Mouse (Mus musculus) heart, postnatal 36 days (tissue): Measurements from ENCODE around the gene Gfpt2. TPM values are rescaled to one million over a fixed set of nuclear protein-coding genes. Genes with fewer than 3 reads are reported as not detected.
A peak's percentile ranks its signal among the peaks of the same experiment; 100 is the strongest.

Source experiments
- DNase-seq, 2 experiments: peaks; one replicate each; pipeline ENCODE4 v3.0.0; 2021 to 2022
- intact Hi-C: fragments of 180-260 bp; cut with DNase I; formaldehyde crosslinking; loops from one replicate; pipeline ENCODE4 v1.15.1; 2025
- total RNA-seq, 2 experiments: library from RNA; stranded (reverse); gene quantifications; 2 replicates each; pipeline ENCODE4 v1.2.3; 2021

The Gfpt2 gene
- total RNA-seq, 2 experiments from 2014 or later = 11.6 to 12.2 TPM

- intact Hi-C loops = no loop called here
- DNase-seq = no peak
Observed at GRCm38 (mm10) chr11:49834248-49834647, 40.3 kb downstream of the Gfpt2 start.

- no peak for DNase-seq
- intact Hi-C loops = no loop called here
Observed at GRCm38 (mm10) chr11:49835257-49835956, 41.4 kb downstream of the Gfpt2 start.

- intact Hi-C loops = no loop called here
- no peak for DNase-seq
Observed at GRCm38 (mm10) chr11:49837717-49838407, 43.9 kb downstream of the Gfpt2 start.

- intact Hi-C loops = no loop called here
- DNase-seq = no peak
Observed at GRCm38 (mm10) chr11:49840666-49841065, 46.7 kb downstream of the Gfpt2 start.

- intact Hi-C loops = no loop called here
Observed at GRCm38 (mm10) chr11:49841886-49842285, 47.9 kb downstream of the Gfpt2 start.

GRCm38 (mm10) chr11:49842718-49843117 lies 48.7 kb downstream of the Gfpt2 start:
- no peak for DNase-seq
- intact Hi-C loops = no loop called here

More at GRCm38 (mm10) chr11:49841886-49842285, 47.9 kb downstream of the Gfpt2 start:
- DNase-seq = no peak

GRCm38 (mm10) chr11:49844311-49844710 lies 50.3 kb downstream of the Gfpt2 start:
- no peak for DNase-seq
- intact Hi-C loops = loop anchor here (2.0 kb wide), 2 partner anchors 20 to 192 kb away; no protein-coding TSS in a partner anchor

GRCm38 (mm10) chr11:49844969-49845368 lies 51.0 kb downstream of the Gfpt2 start:
- intact Hi-C loops = loop anchor here (1.0 to 5.0 kb wide), 4 partner anchors 20 to 192 kb away; partner anchors contain the start of gene Cnot6
- peak; percentile 65 to 74 for DNase-seq

GRCm38 (mm10) chr11:49845958-49846357 lies 52.0 kb downstream of the Gfpt2 start:
- no peak for DNase-seq
- intact Hi-C loops = loop anchor here (1.0 to 5.0 kb wide), 4 partner anchors 21 to 193 kb away; partner anchors contain the start of gene Cnot6

GRCm38 (mm10) chr11:49846401-49847070 lies 52.6 kb downstream of the Gfpt2 start, which contains the start of gene Mapk9:
TSS of gene Mapk9 (plus strand) at chr11:49846751.
- DNase-seq = peak; percentile 96 to 98
- intact Hi-C loops = loop anchor here (5.0 kb wide), 1 partner anchor 134 kb away; the partner anchor contains the start of gene Cnot6

- DNase-seq = no peak
- intact Hi-C loops = loop anchor here (5.0 kb wide), 1 partner anchor 135 kb away; the partner anchor contains the start of gene Cnot6
Observed at GRCm38 (mm10) chr11:49847071-49847810, 53.3 kb downstream of the Gfpt2 start.

- intact Hi-C loops = loop anchor here (5.0 kb wide), 1 partner anchor 135 kb away; the partner anchor contains the start of gene Cnot6
- DNase-seq = no peak
Observed at GRCm38 (mm10) chr11:49847811-49848078, 53.8 kb downstream of the Gfpt2 start.

GRCm38 (mm10) chr11:49848080-49848815 lies 54.3 kb downstream of the Gfpt2 start:
- no peak for DNase-seq
- intact Hi-C loops = loop anchor here (5.0 kb wide), 1 partner anchor 136 kb away; the partner anchor contains the start of gene Cnot6

GRCm38 (mm10) chr11:49850331-49850730 lies 56.4 kb downstream of the Gfpt2 start:
- intact Hi-C loops = no loop called here
- no peak for DNase-seq

- intact Hi-C loops = no loop called here
- no peak for DNase-seq
Observed at GRCm38 (mm10) chr11:49855144-49855543, 61.2 kb downstream of the Gfpt2 start.

GRCm38 (mm10) chr11:49861139-49861538 lies 67.2 kb downstream of the Gfpt2 start:
- intact Hi-C loops = no loop called here

GRCm38 (mm10) chr11:49863926-49864325 lies 69.9 kb downstream of the Gfpt2 start:
- intact Hi-C loops = no loop called here
- DNase-seq = no peak

More at GRCm38 (mm10) chr11:49861139-49861538, 67.2 kb downstream of the Gfpt2 start:
- DNase-seq = no peak

- no peak for DNase-seq
- intact Hi-C loops = no loop called here
Observed at GRCm38 (mm10) chr11:49867320-49867719, 73.3 kb downstream of the Gfpt2 start.

- peak; percentile 57 to 58 for DNase-seq
- intact Hi-C loops = loop anchor here (1.0 to 2.0 kb wide), 3 partner anchors 44 to 217 kb away; no protein-coding TSS in a partner anchor
Observed at GRCm38 (mm10) chr11:49869762-49870161, 75.8 kb downstream of the Gfpt2 start.
